20 mouse cellular contexts compared by ENCODE assay signal in genomic region chr1:127511362-127511761, GRCm38 (mm10).
DNase-seq lines count a peak whose midpoint lies in the region; ATAC-seq and TF ChIP-seq lines count a peak whose summit lies in the region.
"Had no signal": no experiment of that assay in that cellular context is flagged by ENCODE, and none has a peak within 500 bp of the region (broad histone marks: within the 10 kb centered on the region; RNA-seq: fewer than 3 reads in every experiment).

No protein-coding gene starts in this region.

- peak; percentile 53; the same call in 1 of the 2 replicates for ATAC-seq in heart, embryonic 12.5 days (ENCODE audit: insufficient number of reproducible peaks, low FRiP score)
- ATAC-seq in intestine, embryonic 16.5 days: no peak
- ATAC-seq: forebrain, embryonic 13.5 days had no signal

- H3K9ac ChIP-seq in heart, embryonic 12.5 days: no peak overlapping the region
- H3K9ac ChIP-seq in intestine, embryonic 16.5 days (ENCODE audit: low read depth, low read length): no peak overlapping the region
- H3K9ac ChIP-seq: forebrain, embryonic 13.5 days; hindbrain, embryonic 14.5 days; lung, embryonic 14.5 days had no signal

- no peaks in the 10 kb centered on the region for H3K27me3 ChIP-seq in heart, embryonic 12.5 days (replicated peaks)
- H3K27me3 ChIP-seq in spleen, adult 2 months (ENCODE audit: control insufficient read depth, insufficient read depth, low read length): no peaks in the 10 kb centered on the region
- H3K27me3 ChIP-seq in intestine, embryonic 16.5 days (replicated peaks; ENCODE audit: control insufficient read depth, insufficient read depth, low read length): no peaks in the 10 kb centered on the region
- H3K27me3 ChIP-seq: forebrain, embryonic 13.5 days had no signal

- DNase-seq in heart, adult 11 months: peak; percentile 83
- no peak for DNase-seq in heart, postnatal 14 days
- DNase-seq in B cell, adult 2 months: peak; percentile 78 to 79
- DNase-seq in spleen, adult 2 months (ENCODE audit: low read depth in 1 of 2, low spot score in 2 of 2): peak in 1 of 2 experiments; percentile 72
- no peak for DNase-seq in left cerebral cortex, postnatal 14 days (ENCODE audit: low spot score in 2 of 2)
- DNase-seq: adrenal gland, postnatal 36 days; cerebellum, adult 2 months; kidney, postnatal 4 days; layer of hippocampus, adult 9-11 months; lung, embryonic 14.5 days; thymus, postnatal 14 days had no signal

- no peak overlapping the region for H3K4me2 ChIP-seq in heart, embryonic 12.5 days
- H3K4me2 ChIP-seq in intestine, embryonic 16.5 days (ENCODE audit: low read depth, low read length): no peak overlapping the region
- H3K4me2 ChIP-seq: forebrain, embryonic 13.5 days; hindbrain, embryonic 14.5 days; lung, embryonic 14.5 days had no signal

- intact Hi-C loops in heart, postnatal 14 days (cut with DNase I): no loop called here
- intact Hi-C loops in left cerebral cortex, postnatal 14 days (cut with DNase I): no loop called here

- no peak for TF ChIP-seq POLR2A in spleen, adult 2 months (IDR thresholded peaks at IDR 0.05; ENCODE audit: low read depth, low read length)

- H3K4me1 ChIP-seq in heart, embryonic 12.5 days (replicated peaks): peaks cover 12% of the 10 kb centered on the region
- H3K4me1 ChIP-seq in spleen, adult 2 months (ENCODE audit: control insufficient read depth, insufficient read depth, insufficient read length): peaks cover 29% of the 10 kb centered on the region; the same call in 1 of the 2 replicates
- H3K4me1 ChIP-seq in intestine, embryonic 16.5 days (ENCODE audit: control insufficient read depth, insufficient read depth, low read length): no peaks in the 10 kb centered on the region
- H3K4me1 ChIP-seq: midbrain, embryonic 10.5 days had no signal

- H3K27ac ChIP-seq in heart, embryonic 12.5 days (ENCODE audit: poor library complexity, severe bottlenecking): peak overlapping the region; percentile 70
- peak overlapping the region; percentile 98 for H3K27ac ChIP-seq in spleen, adult 2 months (ENCODE audit: insufficient read depth, low read length)
- no peak overlapping the region for H3K27ac ChIP-seq in intestine, embryonic 16.5 days (ENCODE audit: low read length)
- H3K27ac ChIP-seq: forebrain, embryonic 13.5 days; hindbrain, embryonic 14.5 days; left cerebral cortex, adult 2 months; limb, embryonic 10.5 days; macrophage; midbrain, embryonic 10.5 days had no signal

- H3K4me3 ChIP-seq in heart, embryonic 12.5 days: no peak overlapping the region
- no peak overlapping the region for H3K4me3 ChIP-seq in spleen, adult 2 months (ENCODE audit: extremely low read depth, insufficient read depth, insufficient read length)
- no peak overlapping the region for H3K4me3 ChIP-seq in intestine, embryonic 16.5 days (ENCODE audit: low read length)
- H3K4me3 ChIP-seq: erythroblast, embryonic 14.5 days; forebrain, embryonic 13.5 days; left cerebral cortex, adult 2 months; limb, embryonic 10.5 days; midbrain, embryonic 10.5 days had no signal

- TF ChIP-seq CTCF in spleen, adult 2 months (IDR thresholded peaks at IDR 0.05; ENCODE audit: extremely low read depth, insufficient read depth, insufficient read length, insufficient replicate concordance): no peak

- 52% methylated on average over 6 of the region's 6 CpGs for WGBS in heart, embryonic 12.5 days
- WGBS in spleen, adult 2 months: 53% methylated on average over 6 of the region's 6 CpGs
- 88% methylated on average over 6 of the region's 6 CpGs for WGBS in intestine, embryonic 16.5 days

- peaks cover 4% of the 10 kb centered on the region; the same call in 1 of the 2 replicates for H3K36me3 ChIP-seq in heart, embryonic 12.5 days
- 0 out of 2 replicates have a peak, but pooled peaks cover 1% of the 10 kb centered on the region for H3K36me3 ChIP-seq in spleen, adult 2 months (ENCODE audit: control insufficient read depth, insufficient read depth, low read length)
- H3K36me3 ChIP-seq in intestine, embryonic 16.5 days (ENCODE audit: control insufficient read depth, insufficient read depth, low read length): no peaks in the 10 kb centered on the region
- H3K36me3 ChIP-seq: limb, embryonic 10.5 days had no signal

- H3K9me3 ChIP-seq in heart, embryonic 12.5 days (replicated peaks): peaks cover 8% of the 10 kb centered on the region
- no peaks in the 10 kb centered on the region for H3K9me3 ChIP-seq in intestine, embryonic 16.5 days (ENCODE audit: control insufficient read depth, low read length)
- H3K9me3 ChIP-seq: limb, embryonic 10.5 days had no signal

Comparison
In these comparisons a context has a peak if more than half of its experiments do, and no peak if none do; other contexts are left out.
1. DNase-seq: peak in heart, adult 11 months (single experiment) and B cell, adult 2 months (2 of 2); none in heart, postnatal 14 days (0 of 2) and left cerebral cortex, postnatal 14 days (0 of 2).